10 mouse cellular contexts compared by ENCODE assay signal in genomic region chr17:30737797-30738196, GRCm38 (mm10).
A peak's percentile ranks its signal among the peaks of the same experiment; 100 is the strongest.
DNase-seq lines count a peak whose midpoint lies in the region; ATAC-seq and TF ChIP-seq lines count a peak whose summit lies in the region.
"Had no signal": no experiment of that assay in that cellular context is flagged by ENCODE, and none has a peak within 500 bp of the region (broad histone marks: within the 10 kb centered on the region; RNA-seq: fewer than 3 reads in every experiment).

No protein-coding gene starts in this region.

- DNase-seq in heart, postnatal 36 days, result peak; percentile 20 to 34
- DNase-seq in heart, adult 11 months, result no peak
- DNase-seq in spleen, adult 2 months (ENCODE audit: low read depth in 1 of 2, low spot score in 2 of 2), result peak in 1 of 2 experiments; percentile 18
- DNase-seq in spleen, adult 12 weeks (ENCODE audit: low spot score), result no peak
- DNase-seq in adrenal gland, postnatal 10 days, result peak; percentile 77
- DNase-seq in embryo, embryonic 11 days, result peak; percentile 33
- peak; percentile 64 for DNase-seq in lung, postnatal 36 days

- peak; percentile 25; the same call in 1 of the 2 replicates for TF ChIP-seq CTCF in spleen, adult 2 months (IDR thresholded peaks at IDR 0.05; ENCODE audit: extremely low read depth, insufficient read depth, insufficient read length, insufficient replicate concordance)

- peaks cover 2% of the 10 kb centered on the region for H3K36me3 ChIP-seq in spleen, adult 2 months (ENCODE audit: control insufficient read depth, insufficient read depth, low read length)
- H3K36me3 ChIP-seq: embryonic facial prominence, embryonic 13.5 days; limb, embryonic 12.5 days had no signal

- WGBS in spleen, adult 2 months, result 63% methylated on average over 6 of the region's 6 CpGs

- no peak for TF ChIP-seq POLR2A in spleen, adult 2 months (IDR thresholded peaks at IDR 0.05; ENCODE audit: low read depth, low read length)

- H3K27ac ChIP-seq in spleen, adult 2 months (ENCODE audit: insufficient read depth, low read length), result no peak overlapping the region
- H3K27ac ChIP-seq: embryonic facial prominence, embryonic 13.5 days; limb, embryonic 12.5 days had no signal

- H3K27me3 ChIP-seq in spleen, adult 2 months (ENCODE audit: control insufficient read depth, insufficient read depth, low read length), result no peaks in the 10 kb centered on the region
- H3K27me3 ChIP-seq: embryonic facial prominence, embryonic 13.5 days; limb, embryonic 12.5 days had no signal

- no peak for ATAC-seq in megakaryocyte, adult 5-6 weeks (ENCODE audit: poor library complexity, severe bottlenecking)

- intact Hi-C loops in heart, postnatal 36 days (cut with DNase I), result loop anchor here (5.0 kb wide), 1 partner anchor 285 kb away; no protein-coding TSS in a partner anchor

- H3K4me1 ChIP-seq in spleen, adult 2 months (ENCODE audit: control insufficient read depth, insufficient read depth, insufficient read length), result no peaks in the 10 kb centered on the region
- H3K4me1 ChIP-seq: embryonic facial prominence, embryonic 13.5 days; limb, embryonic 12.5 days had no signal

- no peak overlapping the region for H3K4me3 ChIP-seq in spleen, adult 2 months (ENCODE audit: extremely low read depth, insufficient read depth, insufficient read length)
- H3K4me3 ChIP-seq: embryonic facial prominence, embryonic 13.5 days; limb, embryonic 12.5 days had no signal

Comparison
In these comparisons a context has a peak if more than half of its experiments do, and no peak if none do; other contexts are left out.
1. DNase-seq: peak in heart, postnatal 36 days (2 of 2), adrenal gland, postnatal 10 days (single experiment), embryo, embryonic 11 days (single experiment) and lung, postnatal 36 days (single experiment); none in heart, adult 11 months (single experiment) and spleen, adult 12 weeks (single experiment).